Comparison of ENCODE assay signal across 1 mouse cellular context in the genomic region with DNA sequence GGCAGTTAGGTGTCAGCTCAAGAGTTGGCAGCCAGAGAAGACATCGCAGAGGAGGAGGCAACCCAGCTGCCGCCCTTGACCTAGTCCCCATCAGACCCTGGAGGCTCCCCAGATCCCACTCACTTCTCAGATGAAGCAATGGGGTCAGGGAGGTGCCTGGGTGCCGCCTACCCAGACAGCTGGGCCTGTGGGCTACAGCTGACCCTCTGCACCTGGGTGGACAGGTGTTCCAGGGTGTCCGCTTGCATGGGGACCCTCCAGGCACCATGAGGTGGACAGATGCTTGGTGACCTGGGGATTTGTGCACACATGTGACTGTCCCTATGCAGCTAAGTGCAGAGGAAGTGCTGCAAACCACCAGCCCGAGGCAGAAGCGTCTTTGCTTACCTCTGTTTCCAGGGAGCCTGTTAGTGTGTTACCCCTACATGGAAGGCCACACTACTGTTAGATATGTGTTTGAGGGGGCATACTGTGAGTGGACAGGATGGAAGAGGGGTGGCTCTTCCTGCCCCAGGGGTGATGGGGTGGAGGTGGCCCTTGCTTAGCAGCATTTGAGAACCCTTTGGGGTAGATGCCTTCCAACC.
TF ChIP-seq lines count a peak whose summit lies in the region.

No protein-coding gene starts in this region.

TF ChIP-seq in C2C12, 6 proteins besides CTCF, POLR2A, EP300 and RAD21 (continued from another document):
- TF ChIP-seq FOSL1 (IDR thresholded peaks at IDR 0.05; ENCODE audit: insufficient read depth, low read length, poor library complexity, severe bottlenecking), result no peak
TF ChIP-seq in C2C12: peak in this region for 2.
